Mouse (Mus musculus) lung, adult 10 weeks (tissue): ENCODE results near the gene Suv39h1. TPM values are rescaled to one million over a fixed set of nuclear protein-coding genes. Genes with fewer than 3 reads are reported as not detected.

ENCODE experiments used
- polyA plus RNA-seq: library from polyadenylated mRNA; stranded (reverse); fragments of 350-450 nt; fragmentation: Illumina TruSeq; extraction: RNeasy Lipid Tissue Mini Kit (QIAGEN cat#74804); gene quantifications from one replicate; pipeline ENCODE4 v1.2.3, GENCODE M21; 2014; ENCODE audit warnings: low read depth, low replicate concordance; ENCODE audit not compliant: insufficient read depth

Suv39h1 gene
- polyA plus RNA-seq = 7.2 TPM

DNA sequence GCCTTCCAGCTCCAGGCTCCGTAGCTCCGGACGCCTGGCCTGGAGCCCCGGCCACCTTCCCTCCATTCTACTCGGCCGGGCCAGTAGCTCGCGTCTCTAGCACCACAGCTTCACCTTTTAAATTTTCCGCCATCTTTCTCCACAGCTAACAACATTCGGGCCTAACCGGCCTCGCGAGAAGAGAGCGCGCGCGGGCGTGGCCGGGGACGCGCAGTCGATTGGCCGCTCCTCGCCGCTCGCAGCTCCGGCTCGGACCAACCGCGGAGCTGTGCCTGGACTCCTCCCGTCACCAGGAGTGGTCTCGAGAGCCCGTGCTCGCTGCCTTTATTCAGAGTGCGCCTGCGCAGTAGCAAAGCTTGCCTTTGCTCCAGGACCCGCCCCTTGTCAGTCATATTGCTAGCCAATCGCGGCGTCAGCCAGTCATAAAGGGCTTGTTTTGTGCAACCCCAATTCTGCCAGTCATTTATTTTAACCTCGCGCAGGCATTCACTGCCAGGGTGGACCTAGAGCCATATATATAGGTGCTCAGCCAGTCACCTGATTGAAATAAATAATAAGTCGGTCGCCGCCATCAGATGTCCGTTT, at the start of gene Suv39h1:
Gene Suv39h1, minus strand, starts transcription at position 331 of the 585 bp plus-strand sequence.

GRCm38 (mm10) chrX:8090346-8090953, 15.9 kb upstream of the Suv39h1 start, which contains the start of gene Was:
Was (minus strand) TSS chrX:8090498.

GRCm38 (mm10) chrX:8018286-8018685, 56.3 kb downstream of the Suv39h1 start, which contains the start of gene Glod5:
Glod5 (minus strand) TSS chrX:8018492.

Other genes starting within 250 kb of the Suv39h1 start
- gene Otud5, start 233.4 kb downstream of the Suv39h1 start, polyA plus RNA-seq = 30.7 TPM
- gene Pim2, start 196.5 kb downstream of the Suv39h1 start, polyA plus RNA-seq = 6.7 TPM
- 24.4 TPM for gene Slc35a2, start 190.7 kb downstream of the Suv39h1 start, polyA plus RNA-seq
- 63.7 TPM for gene Pqbp1, start 175.5 kb downstream of the Suv39h1 start, polyA plus RNA-seq
- 46.0 TPM for gene Timm17b, start 175.4 kb downstream of the Suv39h1 start, polyA plus RNA-seq
- not detected for gene Gm10491, start 166.9 kb downstream of the Suv39h1 start, polyA plus RNA-seq
- not detected for gene Gm10490, start 165.2 kb downstream of the Suv39h1 start, polyA plus RNA-seq
- 0.17 TPM for gene Pcsk1n, start 154.9 kb downstream of the Suv39h1 start, polyA plus RNA-seq
- gene Eras, start 146.2 kb downstream of the Suv39h1 start, polyA plus RNA-seq = not detected
- gene Hdac6, start 126.9 kb downstream of the Suv39h1 start, polyA plus RNA-seq = 3.4 TPM
- gene Gata1, start 96.7 kb downstream of the Suv39h1 start, polyA plus RNA-seq = 0.48 TPM
- not detected for gene Glod5, start 56.3 kb downstream of the Suv39h1 start, polyA plus RNA-seq
- 8.4 TPM for gene Was, start 15.7 kb upstream of the Suv39h1 start, polyA plus RNA-seq
- gene Wdr13, start 58.1 kb upstream of the Suv39h1 start, polyA plus RNA-seq = 16.6 TPM
- 236 TPM for gene Rbm3, start 71.1 kb upstream of the Suv39h1 start, polyA plus RNA-seq
- gene Tbc1d25, start 101.4 kb upstream of the Suv39h1 start, polyA plus RNA-seq = 3.7 TPM
- 41.6 TPM for gene Ebp, start 118.8 kb upstream of the Suv39h1 start, polyA plus RNA-seq
- 14.2 TPM for gene Porcn, start 131.8 kb upstream of the Suv39h1 start, polyA plus RNA-seq
- 14.5 TPM for gene Ftsj1, start 177.6 kb upstream of the Suv39h1 start, polyA plus RNA-seq
- gene Slc38a5, start 196.4 kb upstream of the Suv39h1 start, polyA plus RNA-seq = 23.9 TPM